Mouse (Mus musculus): ENCODE results near the gene Fadd.

DNA sequence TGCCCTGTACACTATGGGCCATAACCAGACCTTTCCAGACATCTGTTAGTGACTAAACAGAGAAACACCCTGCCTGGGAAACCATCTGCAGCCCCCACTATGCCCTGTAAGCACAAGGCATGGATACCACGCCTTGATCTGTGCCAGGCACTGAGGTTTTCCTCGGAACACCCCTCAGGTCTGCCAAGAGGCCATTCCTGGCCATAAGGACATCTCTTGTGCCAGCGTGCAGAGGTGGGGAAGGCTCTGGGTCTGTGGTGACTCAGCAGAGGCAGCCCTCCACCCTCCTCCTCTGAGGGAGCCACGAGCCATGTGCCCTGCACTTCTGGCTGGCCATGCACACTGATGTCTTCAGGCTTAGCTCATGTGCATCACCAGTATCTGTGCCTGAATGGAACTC is 30.6 kb upstream of the Fadd start:
- TF ChIP-seq GATA1 (IDR thresholded peaks at IDR 0.05; ENCODE audit: low read length) (no peak), TAL1 (IDR thresholded peaks at IDR 0.05; ENCODE audit: low read length) (no peak)

Data from erythroblast, embryonic 14.5 days (primary cell).